Mouse (Mus musculus): ENCODE data around the gene Il33.

The Il33 gene

DNA sequence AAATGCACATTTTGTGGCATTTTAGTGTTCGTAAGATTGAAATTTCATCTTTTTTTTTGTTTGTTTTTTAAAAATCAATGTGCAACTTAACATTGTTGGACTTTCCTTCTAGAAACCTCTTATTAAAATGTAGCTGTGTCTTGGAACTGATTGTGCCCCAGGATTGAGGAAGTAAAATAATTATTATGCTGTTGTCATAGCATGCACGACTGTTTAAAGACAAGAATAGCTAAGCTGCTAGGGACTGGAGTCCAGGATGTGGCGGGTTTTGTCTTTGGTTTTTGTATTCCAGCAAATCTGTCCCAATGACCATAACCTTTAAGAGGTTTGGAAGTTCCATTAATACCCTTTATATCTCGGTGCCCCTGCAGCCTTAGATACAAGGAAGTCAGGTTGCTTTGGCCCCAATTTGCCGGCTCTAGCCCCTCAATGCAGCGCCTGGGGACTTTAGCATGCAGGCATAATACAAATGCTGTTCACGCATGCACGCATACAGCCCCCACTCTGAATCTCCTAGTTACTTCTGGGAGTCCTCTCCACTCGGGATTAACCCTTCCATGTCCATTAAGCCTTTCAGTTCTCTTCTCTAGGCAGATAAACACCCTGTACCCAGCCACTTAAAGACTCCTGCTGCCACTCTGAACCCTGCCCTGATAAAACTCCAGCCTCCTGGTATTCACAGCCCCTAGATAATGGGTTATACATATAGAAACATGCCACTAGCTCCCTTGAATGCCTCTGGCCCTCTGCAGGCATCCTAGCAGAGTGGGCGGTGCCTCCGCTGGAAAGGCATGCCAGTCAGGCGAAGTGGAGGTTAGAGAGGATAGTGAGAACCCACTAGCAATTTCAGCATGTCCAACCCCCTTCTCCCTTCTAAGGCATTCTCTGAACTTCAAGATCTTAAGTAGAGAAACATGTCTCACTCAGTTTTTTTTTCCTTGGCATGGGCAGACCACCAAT, 75.8 kb downstream of the Il33 start:
- DNase-seq = no peak

DNA sequence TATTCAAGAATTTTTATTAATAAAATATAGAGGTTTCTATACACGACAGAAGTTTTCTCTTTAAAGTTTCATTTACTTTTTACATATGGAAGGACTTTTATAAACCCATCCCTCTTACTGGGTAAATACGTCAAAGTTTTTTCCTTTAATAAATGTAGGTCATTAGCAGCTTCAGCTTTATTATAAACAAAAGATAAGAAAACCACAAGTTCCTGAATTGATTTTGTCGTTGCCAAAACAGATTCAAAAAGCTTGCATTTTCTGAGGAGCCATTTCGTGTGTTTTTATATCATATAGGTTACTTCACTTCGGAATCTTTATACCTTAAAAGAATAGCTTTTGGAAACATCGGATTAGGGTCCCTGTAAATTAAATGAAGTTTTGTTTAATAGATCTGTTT, 76.6 kb downstream of the Il33 start:
- no peak for DNase-seq

- DNase-seq = no peak
Observed at GRCm38 (mm10) chr19:30003621-30004020, 78.7 kb downstream of the Il33 start, which contains the start of gene Trpd52l3. Trpd52l3 (plus strand) TSS chr19:30003790.

GRCm38 (mm10) chr19:30006371-30006770, 81.5 kb downstream of the Il33 start:
- DNase-seq = no peak

Data from lung, adult 18-20 months (tissue).